Mouse (Mus musculus): ENCODE measurements at regions not wholly inside any gene's neighbourhood (a gene's known extent, or its start where the extent isn't known, plus 50 kb on each side); places are given as distances from the start of the nearest gene placed in this dataset.

GRCm38 (mm10) chr9:33238190-33238589, 602.2 kb downstream of the Ets1 start:
- Histone ChIP-seq H3K4me1 (ENCODE audit: control insufficient read depth, insufficient read depth, low read length) (no peaks in the 10 kb centered on the region), H3K4me3 (replicated peaks; ENCODE audit: low read length) (no peak overlapping the region), H3K27ac (ENCODE audit: low read length) (no peak overlapping the region), H3K9me3 (replicated peaks; ENCODE audit: control insufficient read depth, low read length) (no peaks in the 10 kb centered on the region), H3K9ac (ENCODE audit: low read length) (no peak overlapping the region), H3K36me3 (ENCODE audit: control insufficient read depth, insufficient read depth, low read length) (no peaks in the 10 kb centered on the region), H3K4me2 (ENCODE audit: low read depth, low read length) (no peak overlapping the region), H3K27me3 (ENCODE audit: control insufficient read depth, insufficient read depth, low read length) (no peaks in the 10 kb centered on the region)
- no peak for ATAC-seq (ENCODE audit: insufficient read depth, low FRiP score)
- 91% methylated on average over 2 of the region's 2 CpGs for WGBS

GRCm38 (mm10) chr9:33238846-33239245, 602.8 kb downstream of the Ets1 start:
- H3K4me3 ChIP-seq (replicated peaks; ENCODE audit: low read length): no peak overlapping the region
- H3K9ac ChIP-seq (ENCODE audit: low read length): no peak overlapping the region
- H3K27ac ChIP-seq (ENCODE audit: low read length): no peak overlapping the region
- no peaks in the 10 kb centered on the region for H3K36me3 ChIP-seq (ENCODE audit: control insufficient read depth, insufficient read depth, low read length)
- H3K9me3 ChIP-seq (replicated peaks; ENCODE audit: control insufficient read depth, low read length): no peaks in the 10 kb centered on the region
- WGBS: 59% methylated on average over 2 of the region's 2 CpGs
- no peaks in the 10 kb centered on the region for H3K27me3 ChIP-seq (ENCODE audit: control insufficient read depth, insufficient read depth, low read length)
- H3K4me2 ChIP-seq (ENCODE audit: low read depth, low read length): no peak overlapping the region
- H3K4me1 ChIP-seq (ENCODE audit: control insufficient read depth, insufficient read depth, low read length): no peaks in the 10 kb centered on the region
- no peak for ATAC-seq (ENCODE audit: insufficient read depth, low FRiP score)

GRCm38 (mm10) chr9:33240506-33240905, 604.5 kb downstream of the Ets1 start:
- Histone ChIP-seq H3K9me3 (replicated peaks; ENCODE audit: control insufficient read depth, low read length) (no peaks in the 10 kb centered on the region), H3K4me2 (ENCODE audit: low read depth, low read length) (no peak overlapping the region), H3K9ac (ENCODE audit: low read length) (no peak overlapping the region), H3K27me3 (ENCODE audit: control insufficient read depth, insufficient read depth, low read length) (no peaks in the 10 kb centered on the region), H3K4me1 (ENCODE audit: control insufficient read depth, insufficient read depth, low read length) (no peaks in the 10 kb centered on the region), H3K36me3 (ENCODE audit: control insufficient read depth, insufficient read depth, low read length) (no peaks in the 10 kb centered on the region), H3K4me3 (replicated peaks; ENCODE audit: low read length) (no peak overlapping the region), H3K27ac (ENCODE audit: low read length) (no peak overlapping the region)
- WGBS: 69% methylated on average over 1 of the region's 1 CpGs
- no peak for ATAC-seq (ENCODE audit: insufficient read depth, low FRiP score)

GRCm38 (mm10) chr9:33240914-33241635, 605.1 kb downstream of the Ets1 start:
- H3K9ac ChIP-seq (ENCODE audit: low read length): no peak overlapping the region
- no peak overlapping the region for H3K4me2 ChIP-seq (ENCODE audit: low read depth, low read length)
- H3K4me3 ChIP-seq (replicated peaks; ENCODE audit: low read length): no peak overlapping the region
- H3K9me3 ChIP-seq (replicated peaks; ENCODE audit: control insufficient read depth, low read length): no peaks in the 10 kb centered on the region
- H3K36me3 ChIP-seq (ENCODE audit: control insufficient read depth, insufficient read depth, low read length): no peaks in the 10 kb centered on the region
- whole genome bisulfite sequencing: 69% methylated on average over 3 of the region's 3 CpGs
- H3K27me3 ChIP-seq (ENCODE audit: control insufficient read depth, insufficient read depth, low read length): no peaks in the 10 kb centered on the region
- H3K4me1 ChIP-seq (ENCODE audit: control insufficient read depth, insufficient read depth, low read length): no peaks in the 10 kb centered on the region
- no peak for ATAC-seq (ENCODE audit: insufficient read depth, low FRiP score)
- no peak overlapping the region for H3K27ac ChIP-seq (ENCODE audit: low read length)

- no peaks in the 10 kb centered on the region for H3K27me3 ChIP-seq (ENCODE audit: control insufficient read depth, insufficient read depth, low read length)
- H3K27ac ChIP-seq (ENCODE audit: low read length): no peak overlapping the region
- no peak overlapping the region for H3K4me3 ChIP-seq (replicated peaks; ENCODE audit: low read length)
- WGBS: 29% methylated on average over 2 of the region's 2 CpGs
- no peaks in the 10 kb centered on the region for H3K9me3 ChIP-seq (replicated peaks; ENCODE audit: control insufficient read depth, low read length)
- no peak overlapping the region for H3K4me2 ChIP-seq (ENCODE audit: low read depth, low read length)
- no peaks in the 10 kb centered on the region for H3K4me1 ChIP-seq (ENCODE audit: control insufficient read depth, insufficient read depth, low read length)
- no peak for ATAC-seq (ENCODE audit: insufficient read depth, low FRiP score)
- no peak overlapping the region for H3K9ac ChIP-seq (ENCODE audit: low read length)
- H3K36me3 ChIP-seq (ENCODE audit: control insufficient read depth, insufficient read depth, low read length): no peaks in the 10 kb centered on the region
Observed at GRCm38 (mm10) chr9:33246932-33247331, 610.9 kb downstream of the Ets1 start.

- Histone ChIP-seq H3K9me3 (replicated peaks; ENCODE audit: control insufficient read depth, low read length) (no peaks in the 10 kb centered on the region), H3K27me3 (ENCODE audit: control insufficient read depth, insufficient read depth, low read length) (no peaks in the 10 kb centered on the region), H3K27ac (ENCODE audit: low read length) (no peak overlapping the region), H3K4me3 (replicated peaks; ENCODE audit: low read length) (no peak overlapping the region), H3K4me1 (ENCODE audit: control insufficient read depth, insufficient read depth, low read length) (no peaks in the 10 kb centered on the region), H3K4me2 (ENCODE audit: low read depth, low read length) (no peak overlapping the region), H3K9ac (ENCODE audit: low read length) (no peak overlapping the region), H3K36me3 (ENCODE audit: control insufficient read depth, insufficient read depth, low read length) (no peaks in the 10 kb centered on the region)
- no peak for ATAC-seq (ENCODE audit: insufficient read depth, low FRiP score)
- 67% methylated on average over 6 of the region's 6 CpGs for WGBS
Observed at GRCm38 (mm10) chr9:33258241-33258640, 622.2 kb downstream of the Ets1 start.

GRCm38 (mm10) chr9:33260171-33260570, 624.1 kb downstream of the Ets1 start:
- no peaks in the 10 kb centered on the region for H3K27me3 ChIP-seq (ENCODE audit: control insufficient read depth, insufficient read depth, low read length)
- H3K9ac ChIP-seq (ENCODE audit: low read length): no peak overlapping the region
- no peak overlapping the region for H3K4me2 ChIP-seq (ENCODE audit: low read depth, low read length)
- 21% methylated on average over 4 of the region's 4 CpGs for WGBS
- ATAC-seq (ENCODE audit: insufficient read depth, low FRiP score): no peak; the same call in 1 of the 2 replicates
- H3K4me1 ChIP-seq (ENCODE audit: control insufficient read depth, insufficient read depth, low read length): no peaks in the 10 kb centered on the region
- no peak overlapping the region for H3K4me3 ChIP-seq (replicated peaks; ENCODE audit: low read length)
- no peak overlapping the region for H3K27ac ChIP-seq (ENCODE audit: low read length)
- no peaks in the 10 kb centered on the region for H3K36me3 ChIP-seq (ENCODE audit: control insufficient read depth, insufficient read depth, low read length)
- no peaks in the 10 kb centered on the region for H3K9me3 ChIP-seq (replicated peaks; ENCODE audit: control insufficient read depth, low read length)

- Histone ChIP-seq H3K27me3 (ENCODE audit: control insufficient read depth, insufficient read depth, low read length) (no peaks in the 10 kb centered on the region), H3K27ac (ENCODE audit: low read length) (no peak overlapping the region), H3K36me3 (ENCODE audit: control insufficient read depth, insufficient read depth, low read length) (no peaks in the 10 kb centered on the region), H3K4me2 (ENCODE audit: low read depth, low read length) (no peak overlapping the region), H3K9me3 (replicated peaks; ENCODE audit: control insufficient read depth, low read length) (no peaks in the 10 kb centered on the region), H3K4me3 (replicated peaks; ENCODE audit: low read length) (no peak overlapping the region), H3K4me1 (ENCODE audit: control insufficient read depth, insufficient read depth, low read length) (no peaks in the 10 kb centered on the region), H3K9ac (ENCODE audit: low read length) (no peak overlapping the region)
- no peak for ATAC-seq (ENCODE audit: insufficient read depth, low FRiP score)
- 85% methylated on average over 5 of the region's 5 CpGs for WGBS
Observed at GRCm38 (mm10) chr9:33289381-33289780, 653.4 kb downstream of the Ets1 start.

- Histone ChIP-seq H3K4me1 (ENCODE audit: control insufficient read depth, insufficient read depth, low read length) (no peaks in the 10 kb centered on the region), H3K4me2 (ENCODE audit: low read depth, low read length) (no peak overlapping the region), H3K27me3 (ENCODE audit: control insufficient read depth, insufficient read depth, low read length) (no peaks in the 10 kb centered on the region), H3K9me3 (replicated peaks; ENCODE audit: control insufficient read depth, low read length) (no peaks in the 10 kb centered on the region), H3K36me3 (ENCODE audit: control insufficient read depth, insufficient read depth, low read length) (no peaks in the 10 kb centered on the region), H3K9ac (ENCODE audit: low read length) (no peak overlapping the region), H3K27ac (ENCODE audit: low read length) (no peak overlapping the region), H3K4me3 (replicated peaks; ENCODE audit: low read length) (no peak overlapping the region)
- ATAC-seq (ENCODE audit: insufficient read depth, low FRiP score): no peak
Observed at GRCm38 (mm10) chr9:33292116-33292515, 656.1 kb downstream of the Ets1 start.

Measured in stomach, embryonic 16.5 days (tissue).